Mouse (Mus musculus) CH12.LX (cell line): ENCODE measurements around the gene Krtap27-1. TPM values are rescaled to one million over a fixed set of nuclear protein-coding genes. Genes with fewer than 3 reads are reported as not detected.

ENCODE experiments used
- DNase-seq: peaks from one replicate; pipeline ENCODE4 v3.0.0-alpha.2; 2013; ENCODE audit errors: extremely low read depth
- H3K27ac ChIP-seq: 2 replicates; pipeline ENCODE4 v1.5.1; 2012; ENCODE audit warnings: low read depth, mild to moderate bottlenecking, control low read depth, moderate library complexity; ENCODE audit not compliant: insufficient read depth
- H3K27me3 ChIP-seq: replicated peaks from 2 replicates; pipeline ENCODE3; 2012; ENCODE audit warnings: inconsistent platforms
- H3K36me3 ChIP-seq, 2 experiments: replicated peaks in 1 of 2; 2 replicates each; pipeline versions ENCODE3 to v1.6.1; 2012; ENCODE audit warnings: inconsistent platforms in 1 of 2, low read length in 1 of 2, mild to moderate bottlenecking in 1 of 2, mixed read lengths in 1 of 2, moderate library complexity in 1 of 2; ENCODE audit not compliant: control insufficient read depth in 1 of 2, insufficient read depth in 1 of 2
- H3K4me1 ChIP-seq, 2 experiments: 2 replicates each; pipeline ENCODE4 v1.6.1; 2012; ENCODE audit warnings: inconsistent platforms in 1 of 2, moderate library complexity in 1 of 2; ENCODE audit not compliant: insufficient read depth in 2 of 2, control insufficient read depth in 1 of 2
- H3K4me2 ChIP-seq: 2 replicates; pipeline ENCODE4 v1.6.1; 2012; ENCODE audit warnings: low read depth, mild to moderate bottlenecking, control low read depth; ENCODE audit not compliant: poor library complexity, insufficient read depth, severe bottlenecking
- H3K4me3 ChIP-seq, 3 experiments: fragments of 150-350 bp in 1 of 3; sonication (generic) in 1 of 3; replicated peaks in 1 of 3; 2 replicates each; pipeline versions ENCODE3 to v1.5.1; 2011 to 2012; ENCODE audit warnings: low read depth in 2 of 3, low read length in 2 of 3, mild to moderate bottlenecking in 2 of 3, moderate library complexity in 2 of 3, control low read depth in 1 of 3, improper control_type of control experiment in 1 of 3, inconsistent platforms in 1 of 3, mixed read lengths in 1 of 3; ENCODE audit not compliant: poor library complexity in 1 of 3
- H3K79me2 ChIP-seq: replicated peaks from 2 replicates; pipeline ENCODE4 v1.6.1; 2012; ENCODE audit warnings: mild to moderate bottlenecking, moderate library complexity; ENCODE audit not compliant: control insufficient read depth, poor library complexity, insufficient read depth, severe bottlenecking; ENCODE audit errors: extremely low read depth
- H3K9ac ChIP-seq: 2 replicates; pipeline ENCODE4 v1.6.1; 2012; ENCODE audit warnings: low read depth, mild to moderate bottlenecking, control low read depth, moderate library complexity; ENCODE audit not compliant: insufficient read depth
- H3K9me3 ChIP-seq: replicated peaks from 2 replicates; pipeline ENCODE3; 2012; ENCODE audit warnings: low read length, inconsistent platforms, mixed read lengths
- BHLHE40 ChIP-seq: IDR thresholded peaks from 2 replicates; pipeline ENCODE4 v1.6.1; 2011; ENCODE audit warnings: mild to moderate bottlenecking, low read depth, low read length, improper control_type of control experiment
- CHD1 ChIP-seq: IDR thresholded peaks from 2 replicates; pipeline ENCODE4 v1.6.1; 2012; ENCODE audit warnings: low read depth, low read length, improper control_type of control experiment, inconsistent platforms
- CTCF ChIP-seq, 2 experiments: IDR thresholded peaks in 1 of 2; conservative IDR thresholded peaks in 1 of 2; 2 replicates each; pipeline ENCODE4 v1.5.1; 2011 to 2012; ENCODE audit warnings: low read depth in 2 of 2, low read length in 2 of 2, improper control_type of control experiment in 1 of 2, inconsistent platforms in 1 of 2, mild to moderate bottlenecking in 1 of 2, moderate library complexity in 1 of 2
- E2F4 ChIP-seq: IDR thresholded peaks from 2 replicates; pipeline ENCODE4 v1.6.1; 2011; ENCODE audit warnings: low read depth, low read length, improper control_type of control experiment; ENCODE audit not compliant: insufficient replicate concordance
- ELF1 ChIP-seq: IDR thresholded peaks from 2 replicates; pipeline ENCODE4 v1.6.1; 2014; ENCODE audit warnings: low read depth, mild to moderate bottlenecking, inconsistent platforms, low read length, improper control_type of control experiment
- EP300 ChIP-seq: IDR thresholded peaks from 2 replicates; pipeline ENCODE4 v1.6.1; 2011; ENCODE audit warnings: low read length, improper control_type of control experiment
- HCFC1 ChIP-seq: IDR thresholded peaks from 2 replicates; pipeline ENCODE4 v1.6.1; 2012; ENCODE audit warnings: low read depth, mild to moderate bottlenecking, inconsistent platforms, low read length, improper control_type of control experiment
- IRF4 ChIP-seq: IDR thresholded peaks from 2 replicates; pipeline ENCODE4 v1.6.1; 2014; ENCODE audit warnings: low read depth, mild to moderate bottlenecking, inconsistent platforms, low read length, improper control_type of control experiment
- JUN ChIP-seq: IDR thresholded peaks from 2 replicates; pipeline ENCODE4 v1.6.1; 2011; ENCODE audit warnings: low read depth, mild to moderate bottlenecking, low read length, improper control_type of control experiment, moderate library complexity; ENCODE audit not compliant: insufficient read depth
- KAT2A ChIP-seq: IDR thresholded peaks from 2 replicates; pipeline ENCODE4 v1.6.1; 2012; ENCODE audit warnings: low read length, improper control_type of control experiment, inconsistent platforms; ENCODE audit not compliant: insufficient replicate concordance
- MAFK ChIP-seq: IDR thresholded peaks from 2 replicates; pipeline ENCODE4 v1.6.1; 2011; ENCODE audit warnings: low read length, improper control_type of control experiment; ENCODE audit not compliant: insufficient replicate concordance
- MAZ ChIP-seq: IDR thresholded peaks from 2 replicates; pipeline ENCODE4 v1.6.1; 2012; ENCODE audit warnings: low read depth, mild to moderate bottlenecking, inconsistent platforms, low read length, improper control_type of control experiment, moderate library complexity
- MEF2A ChIP-seq: IDR thresholded peaks from 2 replicates; pipeline ENCODE4 v1.6.1; 2014; ENCODE audit warnings: low read depth, mild to moderate bottlenecking, inconsistent platforms, low read length, improper control_type of control experiment, borderline replicate concordance
- MYC ChIP-seq: IDR thresholded peaks from 2 replicates; pipeline ENCODE4 v1.6.1; 2011; ENCODE audit warnings: low read depth, mild to moderate bottlenecking, improper control_type of control experiment, low read length
- NELFE ChIP-seq: IDR thresholded peaks from 2 replicates; pipeline ENCODE4 v1.6.1; 2011; ENCODE audit warnings: low read depth, low read length, improper control_type of control experiment
- POLR2A ChIP-seq: IDR thresholded peaks from 2 replicates; pipeline ENCODE4 v1.6.1; 2011; ENCODE audit warnings: low read depth, mild to moderate bottlenecking, improper control_type of control experiment, low read length
- POLR2AphosphoS2 ChIP-seq: IDR thresholded peaks from 2 replicates; pipeline ENCODE4 v1.6.1; 2011; ENCODE audit warnings: low read depth, low read length, improper control_type of control experiment
- RAD21 ChIP-seq: IDR thresholded peaks from 2 replicates; pipeline ENCODE4 v1.6.1; 2011; ENCODE audit warnings: low read depth, mild to moderate bottlenecking, low read length, improper control_type of control experiment, moderate library complexity
- SIN3A ChIP-seq: IDR thresholded peaks from 2 replicates; pipeline ENCODE4 v1.6.1; 2012; ENCODE audit warnings: low read length, improper control_type of control experiment, inconsistent platforms
- SMC3 ChIP-seq: IDR thresholded peaks from 2 replicates; pipeline ENCODE4 v1.6.1; 2011; ENCODE audit warnings: low read depth, low read length, improper control_type of control experiment
- TCF12 ChIP-seq: IDR thresholded peaks from 2 replicates; pipeline ENCODE4 v1.6.1; 2014; ENCODE audit warnings: low read depth, mild to moderate bottlenecking, inconsistent platforms, low read length, improper control_type of control experiment
- USF1 ChIP-seq: IDR thresholded peaks from 2 replicates; pipeline ENCODE4 v1.6.1; 2014; ENCODE audit warnings: low read depth, mild to moderate bottlenecking, inconsistent platforms, low read length, improper control_type of control experiment
- ZMIZ1 ChIP-seq: IDR thresholded peaks from 2 replicates; pipeline ENCODE4 v1.6.1; 2012; ENCODE audit warnings: low read depth, mild to moderate bottlenecking, inconsistent platforms, low read length, improper control_type of control experiment
- ZNF384 ChIP-seq: IDR thresholded peaks from 2 replicates; pipeline ENCODE4 v1.6.1; 2012; ENCODE audit warnings: low read depth, low read length, improper control_type of control experiment, inconsistent platforms
- dilution Hi-C: fragments of 300-500 bp; cut with MboI; formaldehyde crosslinking; loops from 2 replicates; pipeline ENCODE4 v1.14.3; 2020; ENCODE audit warnings: low sequenced_read_pairs; ENCODE audit not compliant: extremely low pct_unique_long_range_greater_than_20kb, extremely low pct_ligation_motif_present
- in situ Hi-C: fragments of 300-500 bp; cut with MboI; formaldehyde crosslinking; loops from 3 replicates; pipeline ENCODE4 v1.14.3; 2019; ENCODE audit warnings: low sequenced_read_pairs, low pct_ligation_motif_present, low pct_unique_long_range_greater_than_20kb, mixed read lengths
- polyA plus RNA-seq: library from polyadenylated mRNA; unstranded; fragments of >175 nt; gene quantifications from 2 replicates; pipeline ENCODE4 v1.2.1, GENCODE M21; 2012; ENCODE audit warnings: low read depth; ENCODE audit not compliant: insufficient read length
- total RNA-seq, 2 experiments: library from RNA; depleted of rRNA; stranded (reverse); fragments of 300-350 nt in 1 of 2; fragments of >200 nt in 1 of 2; gene quantifications; 2 replicates each; pipeline ENCODE4 v1.2.3; 2012 to 2014

The Krtap27-1 gene
- total and polyA plus RNA-seq, 3 experiments, result not detected

- no peak for TF ChIP-seq TCF12
- TF ChIP-seq ELF1, result no peak
- no peak for TF ChIP-seq ZMIZ1
- no peak for TF ChIP-seq NELFE
- TF ChIP-seq MAFK, result no peak
- TF ChIP-seq KAT2A, result no peak
- no peak for TF ChIP-seq CHD1
- TF ChIP-seq MAZ, result no peak
- no peak for TF ChIP-seq JUN
- no peak for TF ChIP-seq USF1
- TF ChIP-seq SIN3A, result no peak
- no peak for TF ChIP-seq POLR2AphosphoS2
- TF ChIP-seq CTCF (conservative IDR thresholded peaks at IDR 0.05 in 1 of 2, IDR thresholded peaks at IDR 0.05 in 1 of 2; ENCODE audit: low read depth in 2 of 2, low read length in 2 of 2), result no peak
- TF ChIP-seq POLR2A, result no peak
- TF ChIP-seq EP300, result no peak
- TF ChIP-seq BHLHE40, result no peak
- no peak for TF ChIP-seq E2F4
- dilution Hi-C loops, result no loop called here
- Histone ChIP-seq H3K9me3 (peaks cover 51% of the 10 kb centered on the region), H3K4me1 (no peaks in the 10 kb centered on the region), H3K79me2 (no peaks in the 10 kb centered on the region), H3K4me3 (no peak overlapping the region), H3K27ac (no peak overlapping the region), H3K27me3 (no peaks in the 10 kb centered on the region), H3K36me3 (no peaks in the 10 kb centered on the region), H3K4me2 (no peak overlapping the region), H3K9ac (no peak overlapping the region)
- DNase-seq, result no peak
- in situ Hi-C loops, result no loop called here
Observed at GRCm38 (mm10) chr16:88716549-88716948, 45.1 kb upstream of the Krtap27-1 start.

GRCm38 (mm10) chr16:88711245-88711644 lies 39.8 kb upstream of the Krtap27-1 start:
- Histone ChIP-seq H3K4me3 (no peak overlapping the region), H3K27me3 (no peaks in the 10 kb centered on the region), H3K27ac (no peak overlapping the region), H3K9ac (no peak overlapping the region), H3K4me2 (no peak overlapping the region), H3K4me1 (no peaks in the 10 kb centered on the region), H3K79me2 (no peaks in the 10 kb centered on the region), H3K9me3 (peaks cover 55% of the 10 kb centered on the region), H3K36me3 (no peaks in the 10 kb centered on the region)
- DNase-seq, result no peak
- dilution Hi-C loops (no loop called here), in situ Hi-C loops (no loop called here)
- TF ChIP-seq IRF4, result no peak
- TF ChIP-seq HCFC1, result no peak
- no peak for TF ChIP-seq RAD21
- no peak for TF ChIP-seq POLR2A
- no peak for TF ChIP-seq SMC3
- TF ChIP-seq USF1, result no peak
- TF ChIP-seq MEF2A, result no peak
- no peak for TF ChIP-seq E2F4
- no peak for TF ChIP-seq MYC
- TF ChIP-seq ZNF384, result no peak
